Mouse (Mus musculus): ENCODE results near the gene Pappa. TPM values are rescaled to one million over a fixed set of nuclear protein-coding genes. Genes with fewer than 3 reads are reported as not detected.
A peak's percentile ranks its signal among the peaks of the same experiment; 100 is the strongest.

Gene Pappa
- polyA plus RNA-seq, 2 experiments: 1.7 TPM

DNA sequence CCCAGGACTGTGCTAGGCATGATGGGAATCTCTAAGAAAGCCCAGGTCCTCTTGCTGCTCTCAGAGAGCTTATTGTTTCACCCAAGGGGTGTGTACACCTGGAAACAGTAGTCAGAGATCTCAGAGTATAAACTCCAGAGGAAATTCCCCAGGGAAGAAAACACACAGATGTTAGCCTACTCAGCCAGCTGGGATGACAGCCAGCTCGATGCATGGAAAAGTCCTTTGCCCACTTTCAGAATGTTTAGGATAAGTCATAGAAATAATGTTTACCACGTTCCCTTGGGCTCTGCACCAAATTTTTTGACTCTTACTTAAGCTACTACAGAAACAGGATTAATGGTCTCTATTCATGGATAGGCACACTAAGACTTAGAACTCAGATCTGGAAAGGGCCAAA lies 143.1 kb downstream of the Pappa start:
- no peaks in the 10 kb centered on the region for H3K4me1 ChIP-seq (ENCODE audit: control insufficient read depth, insufficient read depth, low read length)
- H3K4me3 ChIP-seq (replicated peaks; ENCODE audit: low read length): no peak overlapping the region
- H3K9me3 ChIP-seq (ENCODE audit: control insufficient read depth, low read length): no peaks in the 10 kb centered on the region
- no peak overlapping the region for H3K9ac ChIP-seq (ENCODE audit: low read depth, low read length, severe bottlenecking)
- no peak overlapping the region for H3K4me2 ChIP-seq (replicated peaks; ENCODE audit: low read depth, low read length, severe bottlenecking)
- no peak for DNase-seq (ENCODE audit: low spot score)
- H3K27ac ChIP-seq (replicated peaks; ENCODE audit: low read depth, low read length): no peak overlapping the region
- no peaks in the 10 kb centered on the region for H3K27me3 ChIP-seq (ENCODE audit: control insufficient read depth, insufficient read depth, low read length)
- no peaks in the 10 kb centered on the region for H3K36me3 ChIP-seq (ENCODE audit: control insufficient read depth, insufficient read depth, low read length)
- WGBS: 62% methylated on average over 2 of the region's 2 CpGs
- TF ChIP-seq POLR2A (IDR thresholded peaks at IDR 0.05; ENCODE audit: borderline replicate concordance, extremely low read depth, insufficient read depth, insufficient read length): no peak
- peak; percentile 34; the same call in 1 of the 2 replicates for ATAC-seq (ENCODE audit: low FRiP score, low read depth)

- H3K27ac ChIP-seq (replicated peaks; ENCODE audit: low read depth, low read length): no peak overlapping the region
- H3K9me3 ChIP-seq (ENCODE audit: control insufficient read depth, low read length): no peaks in the 10 kb centered on the region
- ATAC-seq (ENCODE audit: low FRiP score, low read depth) (no peak), DNase-seq (ENCODE audit: low spot score) (no peak)
- WGBS: 70% methylated on average over 2 of the region's 2 CpGs
- no peak overlapping the region for H3K4me2 ChIP-seq (replicated peaks; ENCODE audit: low read depth, low read length, severe bottlenecking)
- no peaks in the 10 kb centered on the region for H3K27me3 ChIP-seq (ENCODE audit: control insufficient read depth, insufficient read depth, low read length)
- H3K36me3 ChIP-seq (ENCODE audit: control insufficient read depth, insufficient read depth, low read length): no peaks in the 10 kb centered on the region
- no peak for TF ChIP-seq POLR2A (IDR thresholded peaks at IDR 0.05; ENCODE audit: borderline replicate concordance, extremely low read depth, insufficient read depth, insufficient read length)
- no peaks in the 10 kb centered on the region for H3K4me1 ChIP-seq (ENCODE audit: control insufficient read depth, insufficient read depth, low read length)
- no peak overlapping the region for H3K9ac ChIP-seq (ENCODE audit: low read depth, low read length, severe bottlenecking)
- no peak overlapping the region for H3K4me3 ChIP-seq (replicated peaks; ENCODE audit: low read length)
These were observed 146.0 kb downstream of the Pappa start for GRCm38 (mm10) chr4:65269996-65270395.

- H3K27ac ChIP-seq (replicated peaks; ENCODE audit: low read depth, low read length): no peak overlapping the region
- WGBS: 53% methylated on average over 4 of the region's 4 CpGs
- H3K9me3 ChIP-seq (ENCODE audit: control insufficient read depth, low read length): no peaks in the 10 kb centered on the region
- no peak for TF ChIP-seq POLR2A (IDR thresholded peaks at IDR 0.05; ENCODE audit: borderline replicate concordance, extremely low read depth, insufficient read depth, insufficient read length)
- H3K4me1 ChIP-seq (ENCODE audit: control insufficient read depth, insufficient read depth, low read length): no peaks in the 10 kb centered on the region
- H3K4me3 ChIP-seq (replicated peaks; ENCODE audit: low read length): no peak overlapping the region
- ATAC-seq (ENCODE audit: low FRiP score, low read depth) (no peak), DNase-seq (ENCODE audit: low spot score) (no peak)
- H3K36me3 ChIP-seq (ENCODE audit: control insufficient read depth, insufficient read depth, low read length): no peaks in the 10 kb centered on the region
- H3K4me2 ChIP-seq (replicated peaks; ENCODE audit: low read depth, low read length, severe bottlenecking): no peak overlapping the region
- H3K27me3 ChIP-seq (ENCODE audit: control insufficient read depth, insufficient read depth, low read length): no peaks in the 10 kb centered on the region
- no peak overlapping the region for H3K9ac ChIP-seq (ENCODE audit: low read depth, low read length, severe bottlenecking)
These were observed 148.3 kb downstream of the Pappa start for GRCm38 (mm10) chr4:65272295-65272694.

DNA sequence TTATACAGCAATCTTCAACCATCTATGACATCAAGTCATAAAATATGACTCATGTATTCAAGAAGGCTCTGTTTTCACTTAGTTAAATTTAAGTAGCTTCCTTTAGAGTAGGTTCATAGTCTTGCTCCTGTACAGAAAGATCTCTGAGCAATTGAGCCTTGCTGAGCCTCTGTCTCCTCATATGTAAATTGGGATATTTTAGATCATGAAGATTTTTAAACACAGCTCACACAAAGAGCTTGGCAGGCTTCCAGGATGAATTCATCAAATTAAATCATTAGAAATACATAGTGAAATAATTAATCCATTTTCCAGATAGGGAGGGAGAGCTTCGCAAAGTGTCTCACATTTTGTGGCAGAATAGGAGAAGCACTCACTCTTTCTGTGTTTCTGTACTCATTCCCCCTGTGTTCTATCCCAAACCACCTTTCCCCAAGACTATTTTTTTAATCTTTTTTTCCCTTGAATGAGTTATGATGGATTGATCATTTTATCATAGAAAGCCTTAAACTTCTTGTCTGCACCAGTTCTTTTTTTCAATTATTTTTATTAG lies 149.4 kb downstream of the Pappa start:
- WGBS: 88% methylated on average over 1 of the region's 1 CpGs
- Histone ChIP-seq H3K4me2 (replicated peaks; ENCODE audit: low read depth, low read length, severe bottlenecking) (no peak overlapping the region), H3K4me1 (ENCODE audit: control insufficient read depth, insufficient read depth, low read length) (peaks cover under 1% of the 10 kb centered on the region), H3K36me3 (ENCODE audit: control insufficient read depth, insufficient read depth, low read length) (no peaks in the 10 kb centered on the region), H3K27me3 (ENCODE audit: control insufficient read depth, insufficient read depth, low read length) (no peaks in the 10 kb centered on the region), H3K27ac (replicated peaks; ENCODE audit: low read depth, low read length) (no peak overlapping the region), H3K4me3 (replicated peaks; ENCODE audit: low read length) (no peak overlapping the region), H3K9ac (ENCODE audit: low read depth, low read length, severe bottlenecking) (no peak overlapping the region), H3K9me3 (ENCODE audit: control insufficient read depth, low read length) (no peaks in the 10 kb centered on the region)
- no peak for TF ChIP-seq POLR2A (IDR thresholded peaks at IDR 0.05; ENCODE audit: borderline replicate concordance, extremely low read depth, insufficient read depth, insufficient read length)
- DNase-seq (ENCODE audit: low spot score) (no peak), ATAC-seq (ENCODE audit: low FRiP score, low read depth) (no peak)

DNA sequence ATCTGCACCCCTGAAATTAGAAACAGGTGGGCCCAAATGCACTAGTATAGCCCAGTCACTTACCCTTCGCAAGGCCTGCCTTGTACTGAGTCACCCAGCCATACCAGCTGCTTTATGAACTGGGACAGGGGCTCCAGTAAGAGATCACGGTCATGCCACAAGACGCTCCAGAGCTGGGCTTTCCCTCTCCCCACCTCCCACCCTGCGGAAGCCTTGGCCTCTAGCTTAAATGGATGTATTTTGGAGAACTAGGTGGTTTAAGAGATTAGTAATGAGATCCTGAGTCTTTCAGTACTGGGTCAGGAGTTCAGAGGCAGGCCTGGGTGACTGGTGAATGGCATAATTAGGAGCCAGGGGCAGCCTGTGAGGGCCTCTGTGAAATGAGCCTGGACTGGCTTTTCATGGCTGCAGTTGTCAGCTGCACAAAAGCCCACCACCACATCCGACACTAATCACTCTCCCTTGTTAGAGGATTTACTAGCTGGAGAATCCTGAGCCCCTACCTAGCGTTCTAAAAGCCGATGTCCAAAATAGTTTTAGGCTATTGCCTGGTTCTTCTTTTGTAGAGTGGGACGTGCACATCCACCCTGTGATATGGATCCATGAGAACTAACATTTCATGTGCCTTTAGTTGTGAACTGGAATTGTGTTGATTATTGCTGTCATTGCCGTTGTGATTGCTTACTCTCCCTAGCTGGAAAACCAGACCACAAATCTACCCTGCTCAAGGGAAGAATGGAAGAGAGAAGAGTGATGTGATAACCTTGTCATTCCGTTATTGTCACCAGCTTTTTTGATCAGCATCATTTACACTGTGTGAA lies 154.7 kb downstream of the Pappa start:
- no peak overlapping the region for H3K27ac ChIP-seq (replicated peaks; ENCODE audit: low read depth, low read length)
- DNase-seq (ENCODE audit: low spot score) (no peak), ATAC-seq (ENCODE audit: low FRiP score, low read depth) (peak; percentile 37; the same call in 1 of the 2 replicates)
- no peak for TF ChIP-seq POLR2A (IDR thresholded peaks at IDR 0.05; ENCODE audit: borderline replicate concordance, extremely low read depth, insufficient read depth, insufficient read length)
- H3K9me3 ChIP-seq (ENCODE audit: control insufficient read depth, low read length): no peaks in the 10 kb centered on the region
- H3K4me1 ChIP-seq (ENCODE audit: control insufficient read depth, insufficient read depth, low read length): peaks cover 8% of the 10 kb centered on the region
- WGBS: 28% methylated on average over 10 of the region's 10 CpGs
- no peak overlapping the region for H3K9ac ChIP-seq (ENCODE audit: low read depth, low read length, severe bottlenecking)
- H3K4me3 ChIP-seq (replicated peaks; ENCODE audit: low read length): no peak overlapping the region
- no peaks in the 10 kb centered on the region for H3K36me3 ChIP-seq (ENCODE audit: control insufficient read depth, insufficient read depth, low read length)
- no peaks in the 10 kb centered on the region for H3K27me3 ChIP-seq (ENCODE audit: control insufficient read depth, insufficient read depth, low read length)
- H3K4me2 ChIP-seq (replicated peaks; ENCODE audit: low read depth, low read length, severe bottlenecking): no peak overlapping the region

All from limb, embryonic 14.5 days (tissue).